Mouse (Mus musculus) effector memory CD4-positive, alpha-beta T cell, adult 5 months (primary cell): ENCODE results near the gene Ins1. TPM values are rescaled to one million over a fixed set of nuclear protein-coding genes. Genes with fewer than 3 reads are reported as not detected.

Experiments
- polyA plus RNA-seq: library from polyadenylated mRNA; unstranded; fragments of 100-300 nt; shearing (Covaris generic); gene quantifications from one replicate; pipeline ENCODE4 v1.2.1, GENCODE M21; 2017

The Ins1 gene
- polyA plus RNA-seq, result not detected

GRCm38 (mm10) chr19:52263997-52264396, at the start of gene Ins1:
Ins1 (plus strand) TSS chr19:52264297.

